Mouse (Mus musculus): ENCODE measurements around the gene Fnbp4.

DNA sequence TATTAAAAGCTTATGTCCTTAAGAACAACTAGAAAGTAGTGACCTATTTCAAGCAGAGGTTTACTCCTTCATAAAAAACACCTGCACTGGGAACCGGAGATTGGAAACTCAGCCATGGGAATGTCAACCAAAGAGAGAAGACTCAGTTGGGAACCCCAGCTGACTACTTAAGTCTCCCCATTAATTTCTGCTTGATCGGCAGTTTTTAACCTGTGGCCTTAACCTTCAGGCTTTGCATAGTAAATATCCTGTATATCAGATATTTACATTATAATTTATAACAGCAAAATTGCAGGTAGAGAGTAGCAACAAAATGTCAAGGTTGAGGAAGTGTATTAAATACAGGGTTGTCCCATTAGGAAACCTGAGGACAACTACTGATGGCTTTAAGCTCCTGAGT is 8.4 kb downstream of the Fnbp4 start:
- TF ChIP-seq EP300 (IDR thresholded peaks at IDR 0.05; ENCODE audit: low read length): no peak
- TF ChIP-seq CHD2 (IDR thresholded peaks at IDR 0.05; ENCODE audit: low read length): no peak
- TF ChIP-seq CTCF (conservative IDR thresholded peaks at IDR 0.05 in 1 of 2, IDR thresholded peaks at IDR 0.05 in 1 of 2; ENCODE audit: low read depth in 2 of 2, low read length in 2 of 2): no peak
- no peak for TF ChIP-seq IRF4 (IDR thresholded peaks at IDR 0.05; ENCODE audit: low read depth, low read length)
- TF ChIP-seq SMC3 (IDR thresholded peaks at IDR 0.05; ENCODE audit: low read depth, low read length): no peak
- TF ChIP-seq USF1 (IDR thresholded peaks at IDR 0.05; ENCODE audit: low read depth, low read length): no peak
- TF ChIP-seq POLR2A (IDR thresholded peaks at IDR 0.05; ENCODE audit: low read depth, low read length): no peak
- no peak for TF ChIP-seq MAX (IDR thresholded peaks at IDR 0.05; ENCODE audit: low read length)
- TF ChIP-seq JUND (conservative IDR thresholded peaks at IDR 0.05; ENCODE audit: low read depth, low read length): no peak
- no peak for TF ChIP-seq HCFC1 (IDR thresholded peaks at IDR 0.05; ENCODE audit: low read depth, low read length)
- no peak for TF ChIP-seq RCOR1 (conservative IDR thresholded peaks at IDR 0.05; ENCODE audit: low read depth, low read length)
- TF ChIP-seq JUN (IDR thresholded peaks at IDR 0.05; ENCODE audit: insufficient read depth, low read depth, low read length): no peak
